Mouse (Mus musculus): ENCODE data around the gene Hhipl1. TPM values are rescaled to one million over a fixed set of nuclear protein-coding genes. Genes with fewer than 3 reads are reported as not detected.

Gene Hhipl1
- polyA plus RNA-seq, 1 experiment from 2014 or later: 3.4 TPM

GRCm38 (mm10) chr12:108272143-108272635 lies 33.9 kb upstream of the Hhipl1 start:
- 60% methylated on average over 7 of the region's 7 CpGs for WGBS
- Histone ChIP-seq H3K27me3 (ENCODE audit: poor library complexity, severe bottlenecking) (no peaks in the 10 kb centered on the region; the same call in 1 of the 2 replicates), H3K4me3 (peak overlapping the region; percentile 88), H3K36me3 (replicated peaks) (peaks cover 46% of the 10 kb centered on the region), H3K4me1 (peaks cover 98% of the 10 kb centered on the region), H3K9me3 (no peaks in the 10 kb centered on the region), H3K27ac (no peak overlapping the region)
- no peak for DNase-seq (ENCODE audit: extremely low spot score, low spot score)

GRCm38 (mm10) chr12:108273466-108274312 lies 32.4 kb upstream of the Hhipl1 start:
- Histone ChIP-seq H3K36me3 (replicated peaks) (peaks cover 32% of the 10 kb centered on the region), H3K4me3 (peak overlapping the region; percentile 88), H3K27me3 (ENCODE audit: poor library complexity, severe bottlenecking) (peaks cover 10% of the 10 kb centered on the region), H3K9me3 (no peaks in the 10 kb centered on the region), H3K4me1 (peaks cover 99% of the 10 kb centered on the region), H3K27ac (peak overlapping the region; percentile 95)
- DNase-seq (ENCODE audit: extremely low spot score, low spot score): no peak
- WGBS: 4% methylated on average over 21 of the region's 21 CpGs

GRCm38 (mm10) chr12:108274313-108274595 lies 31.8 kb upstream of the Hhipl1 start:
- Histone ChIP-seq H3K27ac (peak overlapping the region; percentile 95), H3K27me3 (ENCODE audit: poor library complexity, severe bottlenecking) (peaks cover 15% of the 10 kb centered on the region), H3K4me3 (peak overlapping the region; percentile 88), H3K4me1 (peaks cover 99% of the 10 kb centered on the region), H3K9me3 (no peaks in the 10 kb centered on the region), H3K36me3 (replicated peaks) (peaks cover 27% of the 10 kb centered on the region)
- no peak for DNase-seq (ENCODE audit: extremely low spot score, low spot score)
- under 1% methylated on average over 35 of the region's 35 CpGs for WGBS

- WGBS: under 1% methylated on average over 118 of the region's 120 CpGs
- H3K4me3 ChIP-seq: peak within 1 kb of the TSS; percentile 88
- peaks cover 94% of the 10 kb centered on the region for H3K4me1 ChIP-seq
- peak; percentile 66 for DNase-seq (ENCODE audit: extremely low spot score, low spot score)
- peak within 1 kb of the TSS; percentile 95 for H3K27ac ChIP-seq
- peaks cover 20% of the 10 kb centered on the region for H3K36me3 ChIP-seq (replicated peaks)
- H3K9me3 ChIP-seq: no peaks in the 10 kb centered on the region
- H3K27me3 ChIP-seq (ENCODE audit: poor library complexity, severe bottlenecking): peaks cover 16% of the 10 kb centered on the region
These were observed 31.2 kb upstream of the Hhipl1 start, which contains the start of gene Ccdc85c for GRCm38 (mm10) chr12:108274661-108275507. Gene Ccdc85c, minus strand, starts transcription at chr12:108275425.

- Histone ChIP-seq H3K27me3 (ENCODE audit: poor library complexity, severe bottlenecking) (peaks cover 16% of the 10 kb centered on the region), H3K4me1 (peaks cover 90% of the 10 kb centered on the region), H3K4me3 (peak overlapping the region; percentile 88), H3K36me3 (replicated peaks) (peaks cover 16% of the 10 kb centered on the region; the same call in 1 of the 2 replicates), H3K27ac (peak overlapping the region; percentile 95), H3K9me3 (no peaks in the 10 kb centered on the region)
- 1% methylated on average over 37 of the region's 37 CpGs for WGBS
- peak; percentile 99 for DNase-seq (ENCODE audit: extremely low spot score, low spot score)
These were observed 30.6 kb upstream of the Hhipl1 start for GRCm38 (mm10) chr12:108275508-108275890.

- peaks cover 86% of the 10 kb centered on the region for H3K4me1 ChIP-seq
- under 1% methylated on average over 47 of the region's 47 CpGs for WGBS
- peak overlapping the region; percentile 88 for H3K4me3 ChIP-seq
- H3K36me3 ChIP-seq (replicated peaks): peaks cover 15% of the 10 kb centered on the region; the same call in 1 of the 2 replicates
- no peaks in the 10 kb centered on the region for H3K9me3 ChIP-seq
- peaks cover 20% of the 10 kb centered on the region for H3K27me3 ChIP-seq (ENCODE audit: poor library complexity, severe bottlenecking)
- peak; percentile 53 for DNase-seq (ENCODE audit: extremely low spot score, low spot score)
- peak overlapping the region; percentile 95 for H3K27ac ChIP-seq
These were observed 29.9 kb upstream of the Hhipl1 start for GRCm38 (mm10) chr12:108275920-108276822.

GRCm38 (mm10) chr12:108277341-108277841 lies 28.7 kb upstream of the Hhipl1 start:
- Histone ChIP-seq H3K36me3 (replicated peaks) (peaks cover 4% of the 10 kb centered on the region; the same call in 1 of the 2 replicates), H3K9me3 (no peaks in the 10 kb centered on the region), H3K27me3 (ENCODE audit: poor library complexity, severe bottlenecking) (peaks cover 21% of the 10 kb centered on the region), H3K4me3 (peak overlapping the region; percentile 88), H3K27ac (peak overlapping the region; percentile 95), H3K4me1 (peaks cover 74% of the 10 kb centered on the region)
- peak; percentile 45 for DNase-seq (ENCODE audit: extremely low spot score, low spot score)
- 1% methylated on average over 12 of the region's 12 CpGs for WGBS

- 45% methylated on average over 15 of the region's 15 CpGs for WGBS
- Histone ChIP-seq H3K4me1 (peaks cover 64% of the 10 kb centered on the region), H3K4me3 (peak overlapping the region; percentile 88), H3K27ac (peak overlapping the region; percentile 95), H3K27me3 (ENCODE audit: poor library complexity, severe bottlenecking) (peaks cover 24% of the 10 kb centered on the region), H3K36me3 (replicated peaks) (no peaks in the 10 kb centered on the region), H3K9me3 (no peaks in the 10 kb centered on the region)
- no peak for DNase-seq (ENCODE audit: extremely low spot score, low spot score)
These were observed 27.7 kb upstream of the Hhipl1 start for GRCm38 (mm10) chr12:108278221-108278918.

- 26% methylated on average over 14 of the region's 14 CpGs for WGBS
- DNase-seq (ENCODE audit: extremely low spot score, low spot score): peak; percentile 66
- peak overlapping the region; percentile 81 for H3K27ac ChIP-seq
These were observed 21.4 kb upstream of the Hhipl1 start for GRCm38 (mm10) chr12:108284455-108285224.

GRCm38 (mm10) chr12:108285225-108286011 lies 20.7 kb upstream of the Hhipl1 start:
- peak; percentile 60 for DNase-seq (ENCODE audit: extremely low spot score, low spot score)
- Histone ChIP-seq H3K36me3 (replicated peaks) (no peaks in the 10 kb centered on the region), H3K9me3 (no peaks in the 10 kb centered on the region), H3K4me3 (peak overlapping the region; percentile 33), H3K27me3 (ENCODE audit: poor library complexity, severe bottlenecking) (0 out of 2 replicates have a peak, but pooled peaks cover 8% of the 10 kb centered on the region), H3K4me1 (peaks cover 35% of the 10 kb centered on the region), H3K27ac (peak overlapping the region; percentile 81)
- WGBS: 28% methylated on average over 11 of the region's 11 CpGs

More at GRCm38 (mm10) chr12:108284455-108285224, 21.4 kb upstream of the Hhipl1 start:
- Histone ChIP-seq H3K36me3 (replicated peaks) (no peaks in the 10 kb centered on the region), H3K4me3 (peak overlapping the region; percentile 33), H3K9me3 (no peaks in the 10 kb centered on the region), H3K27me3 (ENCODE audit: poor library complexity, severe bottlenecking) (0 out of 2 replicates have a peak, but pooled peaks cover 8% of the 10 kb centered on the region), H3K4me1 (peaks cover 36% of the 10 kb centered on the region)

All from forebrain, embryonic 10.5 days (tissue).